Mouse (Mus musculus): ENCODE measurements around the gene Rilp. TPM values are rescaled to one million over a fixed set of nuclear protein-coding genes. Genes with fewer than 3 reads are reported as not detected.

Gene Rilp
- polyA plus RNA-seq, 1 experiment from 2014 or later = 0.89 TPM

DNA sequence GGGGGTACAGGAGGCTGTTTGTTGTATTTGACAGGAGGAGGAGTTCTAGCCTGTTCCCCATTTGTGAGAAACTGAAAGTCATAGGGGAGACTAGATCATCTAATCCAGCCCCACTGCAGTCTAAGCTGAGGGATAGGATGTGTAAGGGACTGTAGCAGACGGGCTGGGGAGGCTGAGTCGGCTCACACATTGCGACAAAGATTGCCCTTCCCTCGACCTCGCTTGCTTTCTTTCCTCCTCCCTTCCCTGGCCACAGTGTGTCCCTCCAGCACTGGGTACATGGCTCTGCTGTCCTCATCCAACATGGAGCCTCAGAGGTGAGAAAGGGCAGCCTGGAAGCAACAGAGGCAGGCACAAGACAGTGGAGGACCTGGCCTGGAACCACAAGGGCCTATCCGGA is 44.8 kb upstream of the Rilp start:
- no peak for ATAC-seq (ENCODE audit: low read depth)
- Histone ChIP-seq H3K27me3 (ENCODE audit: control insufficient read depth, insufficient read depth, low read depth, low read length) (no peaks in the 10 kb centered on the region), H3K4me3 (ENCODE audit: low read length) (no peak overlapping the region), H3K9ac (ENCODE audit: low read length) (no peak overlapping the region), H3K36me3 (ENCODE audit: control insufficient read depth, insufficient read depth, low read length) (peaks cover 5% of the 10 kb centered on the region; the same call in 1 of the 2 replicates), H3K4me1 (replicated peaks; ENCODE audit: control insufficient read depth, insufficient read depth, low read length) (peaks cover 24% of the 10 kb centered on the region), H3K9me3 (ENCODE audit: control insufficient read depth, low read length) (peaks cover 4% of the 10 kb centered on the region), H3K27ac (ENCODE audit: low read length) (no peak overlapping the region), H3K4me2 (ENCODE audit: low read depth, low read length) (no peak overlapping the region)
- WGBS = 87% methylated on average over 6 of the region's 6 CpGs

DNA sequence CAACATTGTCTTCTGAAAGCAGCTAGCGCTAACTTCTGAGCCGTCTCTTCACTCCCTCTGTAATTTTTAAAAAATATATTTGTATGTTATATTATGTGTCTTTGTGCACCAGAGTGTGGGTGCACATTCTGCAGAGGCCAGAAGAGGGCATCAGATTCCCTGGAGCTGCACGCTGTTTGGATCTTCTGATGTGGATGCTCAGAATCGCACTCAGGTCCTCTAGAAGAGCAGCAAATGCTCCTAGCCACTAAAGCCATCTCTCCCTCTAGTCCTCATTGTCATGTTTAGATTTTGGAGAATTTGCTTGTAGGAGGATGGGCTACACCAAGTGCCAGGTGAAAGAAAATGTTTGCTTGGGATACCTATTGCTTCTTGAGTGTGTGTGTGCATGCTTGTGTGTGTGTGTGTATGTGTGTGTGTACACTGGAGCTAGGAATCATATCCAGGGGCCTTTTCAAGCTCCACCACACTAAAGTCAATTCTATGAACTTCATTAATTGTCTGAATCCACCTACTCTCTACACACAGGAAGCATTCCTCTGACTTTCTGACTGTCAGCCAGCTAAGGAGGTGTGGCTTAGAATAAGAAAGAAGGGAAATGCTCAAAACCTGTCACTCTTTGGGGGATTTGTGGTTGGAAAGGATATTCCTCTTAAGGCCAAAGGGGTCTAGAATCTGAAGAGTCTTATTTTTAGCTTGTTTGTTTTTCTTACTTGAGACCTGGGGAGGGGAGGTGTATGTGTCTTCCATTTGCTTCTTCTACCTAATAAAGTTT is 43.0 kb upstream of the Rilp start:
- WGBS = 98% methylated on average over 4 of the region's 4 CpGs
- ATAC-seq (ENCODE audit: low read depth) = no peak
- peaks cover 5% of the 10 kb centered on the region; the same call in 1 of the 2 replicates for H3K36me3 ChIP-seq (ENCODE audit: control insufficient read depth, insufficient read depth, low read length)
- H3K4me3 ChIP-seq (ENCODE audit: low read length) = no peak overlapping the region
- H3K4me2 ChIP-seq (ENCODE audit: low read depth, low read length) = no peak overlapping the region; the same call in 1 of the 2 replicates
- H3K9ac ChIP-seq (ENCODE audit: low read length) = no peak overlapping the region
- H3K27me3 ChIP-seq (ENCODE audit: control insufficient read depth, insufficient read depth, low read depth, low read length) = no peaks in the 10 kb centered on the region
- no peak overlapping the region for H3K27ac ChIP-seq (ENCODE audit: low read length)
- H3K4me1 ChIP-seq (replicated peaks; ENCODE audit: control insufficient read depth, insufficient read depth, low read length) = peaks cover 21% of the 10 kb centered on the region
- peaks cover 4% of the 10 kb centered on the region for H3K9me3 ChIP-seq (ENCODE audit: control insufficient read depth, low read length)

- 16% methylated on average over 19 of the region's 19 CpGs for WGBS
- H3K4me2 ChIP-seq (ENCODE audit: low read depth, low read length) = peak overlapping the region; percentile 65
- no peak overlapping the region for H3K27ac ChIP-seq (ENCODE audit: low read length)
- peaks cover 5% of the 10 kb centered on the region; the same call in 1 of the 2 replicates for H3K36me3 ChIP-seq (ENCODE audit: control insufficient read depth, insufficient read depth, low read length)
- H3K9me3 ChIP-seq (ENCODE audit: control insufficient read depth, low read length) = peaks cover 4% of the 10 kb centered on the region
- peak overlapping the region; percentile 49 for H3K4me3 ChIP-seq (ENCODE audit: low read length)
- peak; percentile 81 for ATAC-seq (ENCODE audit: low read depth)
- no peaks in the 10 kb centered on the region for H3K27me3 ChIP-seq (ENCODE audit: control insufficient read depth, insufficient read depth, low read depth, low read length)
- H3K9ac ChIP-seq (ENCODE audit: low read length) = peak overlapping the region; percentile 73
- H3K4me1 ChIP-seq (replicated peaks; ENCODE audit: control insufficient read depth, insufficient read depth, low read length) = peaks cover 14% of the 10 kb centered on the region
These were observed 42.2 kb upstream of the Rilp start for GRCm38 (mm10) chr11:75467512-75468215.

DNA sequence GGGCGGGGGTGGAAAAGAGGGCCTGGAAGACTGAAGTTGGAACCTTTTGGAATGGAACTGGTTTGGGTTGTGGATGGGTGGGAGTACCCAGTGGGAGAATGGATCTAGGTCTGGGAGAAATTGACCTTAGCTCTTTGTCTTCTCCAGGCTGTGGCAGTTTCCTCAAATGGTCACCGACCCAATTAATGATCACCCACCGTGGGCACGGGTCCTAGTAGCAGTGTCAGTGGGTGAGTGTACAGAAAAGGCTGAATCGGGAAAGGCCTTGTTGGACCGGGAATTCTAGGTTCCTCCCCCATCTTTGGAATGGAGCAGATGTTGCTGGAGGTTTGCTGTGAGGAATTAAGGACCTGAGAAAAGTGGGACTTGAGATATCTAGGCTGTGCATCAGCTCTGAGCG is 41.5 kb upstream of the Rilp start:
- Histone ChIP-seq H3K4me1 (replicated peaks; ENCODE audit: control insufficient read depth, insufficient read depth, low read length) (peaks cover 6% of the 10 kb centered on the region), H3K36me3 (ENCODE audit: control insufficient read depth, insufficient read depth, low read length) (peaks cover 5% of the 10 kb centered on the region; the same call in 1 of the 2 replicates), H3K27ac (ENCODE audit: low read length) (no peak overlapping the region), H3K4me2 (ENCODE audit: low read depth, low read length) (peak overlapping the region; percentile 65), H3K27me3 (ENCODE audit: control insufficient read depth, insufficient read depth, low read depth, low read length) (no peaks in the 10 kb centered on the region), H3K9me3 (ENCODE audit: control insufficient read depth, low read length) (peaks cover 4% of the 10 kb centered on the region), H3K9ac (ENCODE audit: low read length) (peak overlapping the region; percentile 73), H3K4me3 (ENCODE audit: low read length) (peak overlapping the region; percentile 49)
- 54% methylated on average over 7 of the region's 7 CpGs for WGBS
- ATAC-seq (ENCODE audit: low read depth) = no peak

DNA sequence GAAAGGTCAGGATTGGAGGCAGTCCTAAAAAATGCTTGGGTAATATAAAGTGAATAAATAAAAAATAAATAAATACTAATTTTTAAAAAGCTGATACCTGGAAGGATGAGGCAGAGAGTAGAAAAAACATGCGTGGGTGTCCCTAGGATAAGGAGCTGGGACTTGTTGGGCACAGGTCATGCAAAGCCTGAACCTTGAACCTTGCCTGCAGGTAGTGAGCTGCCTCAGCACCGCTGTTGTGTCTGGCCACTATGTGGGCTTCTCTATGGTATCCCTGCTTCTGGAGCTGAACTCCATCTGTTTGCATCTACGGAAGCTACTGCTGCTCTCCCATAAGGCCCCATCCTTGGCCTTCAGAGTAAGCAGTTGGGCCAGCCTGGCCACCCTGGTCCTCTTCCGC is 40.6 kb upstream of the Rilp start:
- peaks cover 3% of the 10 kb centered on the region; the same call in 1 of the 2 replicates for H3K4me1 ChIP-seq (replicated peaks; ENCODE audit: control insufficient read depth, insufficient read depth, low read length)
- H3K4me3 ChIP-seq (ENCODE audit: low read length) = no peak overlapping the region
- no peak for ATAC-seq (ENCODE audit: low read depth)
- no peak overlapping the region for H3K27ac ChIP-seq (ENCODE audit: low read length)
- H3K4me2 ChIP-seq (ENCODE audit: low read depth, low read length) = no peak overlapping the region
- peaks cover 4% of the 10 kb centered on the region for H3K9me3 ChIP-seq (ENCODE audit: control insufficient read depth, low read length)
- peaks cover 5% of the 10 kb centered on the region; the same call in 1 of the 2 replicates for H3K36me3 ChIP-seq (ENCODE audit: control insufficient read depth, insufficient read depth, low read length)
- no peak overlapping the region for H3K9ac ChIP-seq (ENCODE audit: low read length)
- 95% methylated on average over 4 of the region's 4 CpGs for WGBS
- no peaks in the 10 kb centered on the region for H3K27me3 ChIP-seq (ENCODE audit: control insufficient read depth, insufficient read depth, low read depth, low read length)

DNA sequence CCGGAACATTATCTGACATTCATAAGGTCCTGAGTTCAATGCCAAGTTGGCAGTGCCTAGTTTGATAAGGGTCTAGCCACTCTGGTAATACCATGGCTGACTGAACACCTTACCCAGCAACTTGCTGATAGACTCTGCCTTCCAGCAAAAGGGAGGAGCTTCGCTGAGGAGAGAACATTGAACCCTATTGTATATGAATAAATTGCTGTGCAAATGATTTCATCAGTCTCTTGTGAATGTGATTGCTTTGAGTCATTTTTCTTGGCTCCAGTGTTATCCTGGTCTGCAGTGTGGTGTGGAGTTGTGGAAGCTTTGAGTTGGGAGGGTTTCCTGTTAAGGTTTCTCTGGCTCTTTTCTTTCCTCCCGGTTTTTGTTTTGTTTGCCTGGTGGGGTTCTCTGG is 39.2 kb upstream of the Rilp start:
- H3K4me1 ChIP-seq (replicated peaks; ENCODE audit: control insufficient read depth, insufficient read depth, low read length) = peaks cover 3% of the 10 kb centered on the region; the same call in 1 of the 2 replicates
- 74% methylated on average over 3 of the region's 3 CpGs for WGBS
- no peak for ATAC-seq (ENCODE audit: low read depth)
- no peak overlapping the region for H3K4me2 ChIP-seq (ENCODE audit: low read depth, low read length)
- peaks cover 4% of the 10 kb centered on the region for H3K9me3 ChIP-seq (ENCODE audit: control insufficient read depth, low read length)
- no peak overlapping the region for H3K9ac ChIP-seq (ENCODE audit: low read length)
- H3K27ac ChIP-seq (ENCODE audit: low read length) = no peak overlapping the region
- H3K4me3 ChIP-seq (ENCODE audit: low read length) = no peak overlapping the region
- H3K27me3 ChIP-seq (ENCODE audit: control insufficient read depth, insufficient read depth, low read depth, low read length) = no peaks in the 10 kb centered on the region
- peaks cover 2% of the 10 kb centered on the region; the same call in 1 of the 2 replicates for H3K36me3 ChIP-seq (ENCODE audit: control insufficient read depth, insufficient read depth, low read length)

DNA sequence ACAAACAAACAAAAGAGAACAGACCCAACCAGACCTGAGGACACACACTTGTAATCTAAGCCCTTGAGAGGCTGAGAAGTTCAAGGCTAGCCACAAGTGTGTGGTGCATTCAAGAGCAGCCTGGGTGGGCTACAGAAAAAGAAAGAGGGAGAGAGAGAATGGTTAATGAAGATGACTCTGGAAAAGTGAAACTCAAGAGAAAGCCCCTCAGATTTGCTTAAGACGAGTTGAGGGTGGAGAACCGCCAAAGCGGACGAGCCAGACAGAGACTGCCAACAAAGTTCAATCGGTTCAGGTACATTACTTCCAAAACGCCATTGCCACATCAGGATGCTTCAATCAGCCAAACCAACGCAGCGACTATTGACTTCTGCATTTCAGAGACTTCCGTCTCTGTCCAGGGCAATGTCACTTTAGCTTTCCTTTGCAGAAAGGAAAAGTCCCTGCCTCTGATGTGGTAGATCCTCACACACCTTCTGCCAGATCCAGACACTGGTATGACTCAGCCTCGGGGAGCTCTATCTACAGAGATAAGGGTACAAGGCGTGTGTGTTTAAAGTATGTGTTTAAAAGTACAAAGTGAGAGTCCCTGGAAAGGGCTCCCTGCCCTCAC is 37.3 kb upstream of the Rilp start:
- no peaks in the 10 kb centered on the region for H3K27me3 ChIP-seq (ENCODE audit: control insufficient read depth, insufficient read depth, low read depth, low read length)
- no peak for ATAC-seq (ENCODE audit: low read depth)
- no peak overlapping the region for H3K4me3 ChIP-seq (ENCODE audit: low read length)
- no peak overlapping the region for H3K4me2 ChIP-seq (ENCODE audit: low read depth, low read length)
- H3K4me1 ChIP-seq (replicated peaks; ENCODE audit: control insufficient read depth, insufficient read depth, low read length) = peaks cover 2% of the 10 kb centered on the region; the same call in 1 of the 2 replicates
- no peaks in the 10 kb centered on the region for H3K9me3 ChIP-seq (ENCODE audit: control insufficient read depth, low read length)
- H3K9ac ChIP-seq (ENCODE audit: low read length) = no peak overlapping the region
- H3K27ac ChIP-seq (ENCODE audit: low read length) = no peak overlapping the region
- H3K36me3 ChIP-seq (ENCODE audit: control insufficient read depth, insufficient read depth, low read length) = no peaks in the 10 kb centered on the region
- WGBS = 60% methylated on average over 11 of the region's 11 CpGs

GRCm38 (mm10) chr11:75473376-75473775 is 36.5 kb upstream of the Rilp start:
- no peaks in the 10 kb centered on the region for H3K4me1 ChIP-seq (replicated peaks; ENCODE audit: control insufficient read depth, insufficient read depth, low read length)
- no peak overlapping the region for H3K27ac ChIP-seq (ENCODE audit: low read length)
- H3K9me3 ChIP-seq (ENCODE audit: control insufficient read depth, low read length) = no peaks in the 10 kb centered on the region
- no peak overlapping the region for H3K4me3 ChIP-seq (ENCODE audit: low read length)
- no peaks in the 10 kb centered on the region for H3K36me3 ChIP-seq (ENCODE audit: control insufficient read depth, insufficient read depth, low read length)
- WGBS = 61% methylated on average over 7 of the region's 7 CpGs
- H3K27me3 ChIP-seq (ENCODE audit: control insufficient read depth, insufficient read depth, low read depth, low read length) = no peaks in the 10 kb centered on the region
- H3K9ac ChIP-seq (ENCODE audit: low read length) = no peak overlapping the region
- ATAC-seq (ENCODE audit: low read depth) = no peak
- H3K4me2 ChIP-seq (ENCODE audit: low read depth, low read length) = no peak overlapping the region

DNA sequence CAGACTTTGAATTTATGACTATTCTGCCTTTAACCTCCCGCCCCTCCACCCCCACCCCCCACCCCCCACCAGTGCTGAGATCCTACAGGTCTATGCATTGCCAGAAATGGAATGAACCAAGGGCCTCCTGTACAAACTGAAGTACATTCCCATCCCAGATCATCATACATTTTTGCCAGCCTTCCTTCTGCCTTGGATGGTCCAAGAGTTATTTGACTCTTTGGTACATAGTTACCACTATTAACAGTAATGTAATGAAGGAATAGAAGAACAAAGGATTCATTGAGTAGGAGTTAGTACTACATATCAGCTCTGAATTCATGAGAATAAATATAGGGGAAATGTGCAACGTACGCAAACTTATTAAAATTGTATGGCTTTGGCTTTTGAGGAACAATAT is 23.7 kb upstream of the Rilp start:
- 21% methylated on average over 3 of the region's 3 CpGs for WGBS
- peak overlapping the region; percentile 40 for H3K4me2 ChIP-seq (ENCODE audit: low read depth, low read length)
- H3K9ac ChIP-seq (ENCODE audit: low read length) = no peak overlapping the region
- no peaks in the 10 kb centered on the region for H3K27me3 ChIP-seq (ENCODE audit: control insufficient read depth, insufficient read depth, low read depth, low read length)
- peak; percentile 27 for ATAC-seq (ENCODE audit: low read depth)
- H3K36me3 ChIP-seq (ENCODE audit: control insufficient read depth, insufficient read depth, low read length) = peaks cover 16% of the 10 kb centered on the region
- H3K27ac ChIP-seq (ENCODE audit: low read length) = no peak overlapping the region
- H3K9me3 ChIP-seq (ENCODE audit: control insufficient read depth, low read length) = no peaks in the 10 kb centered on the region
- no peak overlapping the region; the same call in 1 of the 2 replicates for H3K4me3 ChIP-seq (ENCODE audit: low read length)
- H3K4me1 ChIP-seq (replicated peaks; ENCODE audit: control insufficient read depth, insufficient read depth, low read length) = peaks cover 8% of the 10 kb centered on the region
